ENCODE assay signal across 17 mouse cellular contexts in genomic region chr2:79597090-79597489, GRCm38 (mm10). TPM values are rescaled to one million over a fixed set of nuclear protein-coding genes. Genes with fewer than 3 reads are reported as not detected.
DNase-seq lines count a peak whose midpoint lies in the region; ATAC-seq lines count a peak whose summit lies in the region.
"Had no signal": no experiment of that assay in that cellular context is flagged by ENCODE, and none has a peak within 500 bp of the region (broad histone marks: within the 10 kb centered on the region; RNA-seq: fewer than 3 reads in every experiment).

No protein-coding gene starts in this region.

- H3K4me3 ChIP-seq in heart, embryonic 13.5 days, result no peak overlapping the region
- H3K4me3 ChIP-seq: hindbrain, embryonic 10.5 days; intestine, embryonic 15.5 days; limb, embryonic 13.5 days; neural tube, embryonic 13.5 days had no signal

- H3K4me1 ChIP-seq in heart, embryonic 13.5 days, result peaks cover 31% of the 10 kb centered on the region

- no peak overlapping the region for H3K4me2 ChIP-seq in heart, embryonic 13.5 days
- H3K4me2 ChIP-seq: intestine, embryonic 15.5 days; limb, embryonic 13.5 days; neural tube, embryonic 13.5 days had no signal

- peak overlapping the region; percentile 65; the same call in 1 of the 2 replicates for H3K27ac ChIP-seq in heart, embryonic 13.5 days (replicated peaks)
- H3K27ac ChIP-seq: hindbrain, embryonic 10.5 days; intestine, embryonic 15.5 days; limb, embryonic 13.5 days; neural tube, embryonic 13.5 days had no signal

- no peaks in the 10 kb centered on the region for H3K36me3 ChIP-seq in heart, embryonic 13.5 days
- H3K36me3 ChIP-seq: hindbrain, embryonic 10.5 days; intestine, embryonic 15.5 days; limb, embryonic 13.5 days; neural tube, embryonic 13.5 days had no signal

- DNase-seq in heart, adult 11 months, result no peak
- peak; percentile 4 for DNase-seq in retina, postnatal 1 day
- no peak for DNase-seq in retina, embryonic 14.5 days (ENCODE audit: low spot score)
- peak; percentile 66 for DNase-seq in adipocyte (ENCODE audit: low spot score)
- DNase-seq in urinary bladder, adult 18-20 months (ENCODE audit: low spot score in 2 of 2), result no peak
- DNase-seq in frontal cortex, adult 2 months (ENCODE audit: extremely low spot score in 1 of 2, low spot score in 1 of 2), result no peak
- DNase-seq: adrenal gland, postnatal 14 days; kidney, postnatal 4 days; layer of hippocampus, postnatal 36 days; liver, postnatal 0 days; spleen, adult 18-20 months had no signal

- ATAC-seq in heart, embryonic 13.5 days (ENCODE audit: extremely low read depth, insufficient number of reproducible peaks, low FRiP score, low TSS enrichment), result no peak
- ATAC-seq: intestine, embryonic 15.5 days; liver, postnatal 0 days; midbrain, embryonic 16.5 days had no signal

- H3K27me3 ChIP-seq in heart, embryonic 13.5 days (replicated peaks), result no peaks in the 10 kb centered on the region
- H3K27me3 ChIP-seq: intestine, embryonic 15.5 days; limb, embryonic 13.5 days; neural tube, embryonic 13.5 days had no signal

- H3K9me3 ChIP-seq in heart, embryonic 13.5 days, result no peaks in the 10 kb centered on the region
- H3K9me3 ChIP-seq: hindbrain, embryonic 10.5 days; intestine, embryonic 15.5 days; limb, embryonic 13.5 days; neural tube, embryonic 13.5 days had no signal

- H3K9ac ChIP-seq in heart, embryonic 13.5 days, result no peak overlapping the region
- H3K9ac ChIP-seq: intestine, embryonic 15.5 days; limb, embryonic 13.5 days; liver, postnatal 0 days; neural tube, embryonic 13.5 days had no signal

RNA-seq across cellular contexts. Expression of gene Itprid2, which starts 38.1 kb away (rescaled TPM):
- 6.4 and 6.9 TPM in 2 replicates for polyA plus RNA-seq in heart, embryonic 13.5 days (2015; fragmentation: Nextera tagmentation; extraction: Ambion mirVana)
- polyA plus RNA-seq in frontal cortex, adult 2 months (2012; rRNA removed), result 18.7 and 19.0 TPM in 2 replicates

Comparison
In these comparisons a context has a peak if more than half of its experiments do, and no peak if none do; other contexts are left out.
1. DNase-seq: peak in retina, postnatal 1 day (single experiment) and adipocyte (single experiment); none in heart, adult 11 months (single experiment), retina, embryonic 14.5 days (single experiment), urinary bladder, adult 18-20 months (0 of 2) and frontal cortex, adult 2 months (0 of 2).